Mouse (Mus musculus) cerebellum, adult 2 months (tissue): ENCODE measurements around the gene Gm45785. TPM values are rescaled to one million over a fixed set of nuclear protein-coding genes. Genes with fewer than 3 reads are reported as not detected.

Experiments used
- DNase-seq, 2 experiments: peaks; one replicate each; pipeline ENCODE4 v3.0.0; 2021
- H3K27ac ChIP-seq: fragments of 200-500 bp; 2 replicates; pipeline ENCODE4 v1.5.1; 2012; ENCODE audit warnings: low read length, control low read depth, inconsistent platforms; ENCODE audit not compliant: insufficient read depth
- H3K27me3 ChIP-seq: fragments of 200-500 bp; 2 replicates; pipeline ENCODE4 v1.6.1; 2012; ENCODE audit warnings: inconsistent platforms, mild to moderate bottlenecking, low read length, moderate library complexity; ENCODE audit not compliant: control insufficient read depth, insufficient read depth
- H3K4me1 ChIP-seq: fragments of 200-500 bp; 2 replicates; pipeline ENCODE4 v1.6.1; 2011; ENCODE audit warnings: low read length; ENCODE audit not compliant: control insufficient read depth, insufficient read depth
- H3K4me3 ChIP-seq: fragments of 200-500 bp; replicated peaks from 2 replicates; pipeline ENCODE3; 2011; ENCODE audit warnings: mild to moderate bottlenecking, low read depth, low read length, control low read depth; ENCODE audit not compliant: insufficient read depth
- CTCF ChIP-seq: fragments of 200-500 bp; IDR thresholded peaks from 2 replicates; pipeline ENCODE4 v1.5.1; 2011; ENCODE audit warnings: low read depth, mild to moderate bottlenecking, control low read depth, low read length, moderate library complexity, borderline replicate concordance; ENCODE audit not compliant: insufficient read depth
- POLR2A ChIP-seq: fragments of 200-500 bp; IDR thresholded peaks from 2 replicates; pipeline ENCODE4 v1.6.1; 2011; ENCODE audit warnings: low read length, control low read depth, borderline replicate concordance; ENCODE audit not compliant: insufficient read depth
- WGBS: fragments of 180-500 bp; shearing (Covaris S2); methylation state at CpG from one replicate; pipeline ENCODE4 v1.1.7; 2018; 5-methylcytosine and 5-hydroxymethylcytosine counted together
- polyA plus RNA-seq: library from polyadenylated mRNA; depleted of rRNA; stranded (reverse); fragments of >200 nt; gene quantifications from 2 replicates; pipeline ENCODE4 v1.2.3, GENCODE M21; 2012; rRNA removed

Gm45785 gene
- polyA plus RNA-seq, 1 experiment: 0.15 TPM

- no peak overlapping the region for H3K27ac ChIP-seq
- no peaks in the 10 kb centered on the region for H3K27me3 ChIP-seq
- TF ChIP-seq CTCF (no peak), POLR2A (no peak)
- DNase-seq: no peak
- no peak overlapping the region for H3K4me3 ChIP-seq
- H3K4me1 ChIP-seq: no peaks in the 10 kb centered on the region
- WGBS: 79% methylated on average over 7 of the region's 7 CpGs
Measured at GRCm38 (mm10) chr7:140788053-140788435, 68.1 kb downstream of the Gm45785 start.

GRCm38 (mm10) chr7:140787406-140788052 is 68.6 kb downstream of the Gm45785 start, which contains the start of gene Syce1:
Gene Syce1 (minus strand): TSS chr7:140787852.
- Histone ChIP-seq H3K27ac (no peak within 1 kb of the TSS), H3K4me3 (no peak within 1 kb of the TSS), H3K27me3 (no peaks in the 10 kb centered on the region), H3K4me1 (no peaks in the 10 kb centered on the region)
- 84% methylated on average over 33 of the region's 33 CpGs for WGBS
- TF ChIP-seq POLR2A (no peak), CTCF (no peak)
- DNase-seq: no peak

- 80% methylated on average over 4 of the region's 4 CpGs for WGBS
- Histone ChIP-seq H3K4me3 (no peak overlapping the region), H3K27ac (no peak overlapping the region), H3K27me3 (no peaks in the 10 kb centered on the region), H3K4me1 (no peaks in the 10 kb centered on the region)
- no peak for DNase-seq
- TF ChIP-seq CTCF (no peak), POLR2A (no peak)
Measured at GRCm38 (mm10) chr7:140780548-140780947, 75.6 kb downstream of the Gm45785 start.

Other genes with a start within 250 kb of the Gm45785 start
- gene Olfr61, start 227.4 kb downstream of the Gm45785 start, polyA plus RNA-seq: not detected in 2 replicates
- gene Olfr53, start 209.9 kb downstream of the Gm45785 start, polyA plus RNA-seq: not detected in 2 replicates
- gene Olfr539, start 196.4 kb downstream of the Gm45785 start, polyA plus RNA-seq: not detected in 2 replicates
- gene Olfr45, start 174.4 kb downstream of the Gm45785 start, polyA plus RNA-seq: not detected in 2 replicates
- not detected in 2 replicates for gene Olfr541, start 159.1 kb downstream of the Gm45785 start, polyA plus RNA-seq
- 0.18 and 0.25 TPM in 2 replicates for gene Cyp2e1, start 92.6 kb downstream of the Gm45785 start, polyA plus RNA-seq
- 0.11 and 0.79 TPM in 2 replicates for gene Syce1, start 68.5 kb downstream of the Gm45785 start, polyA plus RNA-seq
- gene Zfp941, start 34.2 kb downstream of the Gm45785 start, polyA plus RNA-seq: 13.2 and 14.5 TPM in 2 replicates
- 0.38 and 0.62 TPM in 2 replicates for gene Urah, start 21.3 kb downstream of the Gm45785 start, polyA plus RNA-seq
- gene Scgb1c1, start 10.8 kb downstream of the Gm45785 start, polyA plus RNA-seq: not detected in 2 replicates
- gene Odf3, start 8.5 kb downstream of the Gm45785 start, polyA plus RNA-seq: 0.13 TPM in 1 of 2 replicates, not detected in the other
- gene Ric8a, start 626 bp upstream of the Gm45785 start, polyA plus RNA-seq: 71.1 and 74.7 TPM in 2 replicates
- gene Bet1l, start 1.2 kb upstream of the Gm45785 start, polyA plus RNA-seq: 30.8 TPM in 2 replicates
- 107 and 109 TPM in 2 replicates for gene Psmd13, start 25.6 kb upstream of the Gm45785 start, polyA plus RNA-seq
- 93.6 and 99.4 TPM in 2 replicates for gene Sirt3, start 26.0 kb upstream of the Gm45785 start, polyA plus RNA-seq
- gene Cox8b, start 44.1 kb upstream of the Gm45785 start, polyA plus RNA-seq: 4.9 and 7.9 TPM in 2 replicates
- gene Nlrp6, start 64.6 kb upstream of the Gm45785 start, polyA plus RNA-seq: 0.18 and 0.54 TPM in 2 replicates
- gene Pgghg, start 85.1 kb upstream of the Gm45785 start, polyA plus RNA-seq: 5.6 and 6.6 TPM in 2 replicates
- 0.16 TPM in 1 of 2 replicates, not detected in the other for gene Ifitm5, start 94.0 kb upstream of the Gm45785 start, polyA plus RNA-seq
- not detected in 2 replicates for gene Gm45717, start 99.6 kb upstream of the Gm45785 start, polyA plus RNA-seq
- gene Ifitm2, start 99.7 kb upstream of the Gm45785 start, polyA plus RNA-seq: 31.7 and 35.3 TPM in 2 replicates
- 19.9 and 20.0 TPM in 2 replicates for gene Ifitm1, start 110.9 kb upstream of the Gm45785 start, polyA plus RNA-seq
- gene Ifitm3, start 154.4 kb upstream of the Gm45785 start, polyA plus RNA-seq: 44.4 and 47.9 TPM in 2 replicates
- 0.56 and 0.87 TPM in 2 replicates for gene Ifitm6, start 161.6 kb upstream of the Gm45785 start, polyA plus RNA-seq
- not detected in 2 replicates for gene Gm17387, start 172.8 kb upstream of the Gm45785 start, polyA plus RNA-seq
- gene B4galnt4, start 204.8 kb upstream of the Gm45785 start, polyA plus RNA-seq: 79.0 and 90.6 TPM in 2 replicates
- 9.6 and 11.2 TPM in 2 replicates for gene Pkp3, start 221.9 kb upstream of the Gm45785 start, polyA plus RNA-seq
- 2.8 and 4.1 TPM in 2 replicates for gene Sigirr, start 244.2 kb upstream of the Gm45785 start, polyA plus RNA-seq